Mouse (Mus musculus) neural tube, embryonic 13.5 days (tissue): ENCODE data around the gene Ror2. TPM values are rescaled to one million over a fixed set of nuclear protein-coding genes. Genes with fewer than 3 reads are reported as not detected.

ENCODE experiments used
- ATAC-seq: fragments of 200-750 bp; cut with Nextera tagmentation; 2 replicates; pipeline ENCODE4 v1.8.0; 2017; ENCODE audit warnings: low read depth, mild to moderate bottlenecking, moderate TSS enrichment, moderate library complexity
- H3K27ac ChIP-seq: fragments of 300-500 bp; sonication (generic); replicated peaks from 2 replicates; pipeline ENCODE4 v1.5.1; 2015; ENCODE audit warnings: moderate library complexity, mild to moderate bottlenecking, inconsistent platforms
- H3K27me3 ChIP-seq: fragments of 300-500 bp; sonication (generic); 2 replicates; pipeline ENCODE4 v1.6.1; 2015; ENCODE audit warnings: mild to moderate bottlenecking, inconsistent platforms
- H3K36me3 ChIP-seq: fragments of 300-500 bp; sonication (generic); 2 replicates; pipeline ENCODE4 v1.6.1; 2015; ENCODE audit warnings: mild to moderate bottlenecking, inconsistent platforms
- H3K4me1 ChIP-seq: fragments of 300-500 bp; sonication (generic); replicated peaks from 2 replicates; pipeline ENCODE4 v1.6.1; 2015; ENCODE audit warnings: inconsistent platforms
- H3K4me2 ChIP-seq: fragments of 300-500 bp; sonication (generic); 2 replicates; pipeline ENCODE4 v1.6.1; 2015; ENCODE audit warnings: inconsistent platforms, mild to moderate bottlenecking, moderate library complexity
- H3K4me3 ChIP-seq: fragments of 300-500 bp; sonication (generic); 2 replicates; pipeline ENCODE4 v1.5.1; 2015; ENCODE audit warnings: mild to moderate bottlenecking, inconsistent platforms
- H3K9ac ChIP-seq: fragments of 300-500 bp; sonication (generic); 2 replicates; pipeline ENCODE4 v1.6.1; 2015; ENCODE audit warnings: moderate library complexity, mild to moderate bottlenecking, inconsistent platforms
- H3K9me3 ChIP-seq: fragments of 300-500 bp; sonication (generic); 2 replicates; pipeline ENCODE4 v1.6.1; 2016; ENCODE audit warnings: inconsistent platforms
- WGBS: fragments of 180-500 bp; shearing (Covaris S2); methylation state at CpG from one replicate; pipeline ENCODE4 v1.1.7; 2015; 5-methylcytosine and 5-hydroxymethylcytosine counted together
- polyA plus RNA-seq: library from polyadenylated mRNA; unstranded; fragments of >200 nt; fragmentation: Nextera tagmentation; extraction: Ambion mirVana; gene quantifications from 2 replicates; pipeline ENCODE4 v1.2.1, GENCODE M21; 2015

The Ror2 gene
- polyA plus RNA-seq, 1 experiment from 2014 or later = 5.3 TPM

- no peaks in the 10 kb centered on the region for H3K36me3 ChIP-seq
- no peaks in the 10 kb centered on the region for H3K9me3 ChIP-seq
- H3K4me3 ChIP-seq = no peak overlapping the region
- H3K4me2 ChIP-seq = no peak overlapping the region
- H3K27me3 ChIP-seq = no peaks in the 10 kb centered on the region
- 88% methylated on average over 4 of the region's 4 CpGs for WGBS
- ATAC-seq = no peak
- H3K4me1 ChIP-seq = 0 out of 2 replicates have a peak, but pooled peaks cover 5% of the 10 kb centered on the region
- no peak overlapping the region for H3K9ac ChIP-seq
- no peak overlapping the region for H3K27ac ChIP-seq
Measured at GRCm38 (mm10) chr13:53270549-53270948, 15.4 kb downstream of the Ror2 start.

- Histone ChIP-seq H3K27me3 (no peaks in the 10 kb centered on the region), H3K4me3 (no peak overlapping the region), H3K4me1 (0 out of 2 replicates have a peak, but pooled peaks cover 5% of the 10 kb centered on the region), H3K36me3 (no peaks in the 10 kb centered on the region), H3K4me2 (no peak overlapping the region), H3K9ac (no peak overlapping the region), H3K27ac (no peak overlapping the region), H3K9me3 (no peaks in the 10 kb centered on the region)
- WGBS = 41% methylated on average over 6 of the region's 6 CpGs
- ATAC-seq = no peak
Measured at GRCm38 (mm10) chr13:53268541-53268940, 17.4 kb downstream of the Ror2 start.

- no peak overlapping the region for H3K4me2 ChIP-seq
- 86% methylated on average over 6 of the region's 6 CpGs for WGBS
- H3K36me3 ChIP-seq = no peaks in the 10 kb centered on the region
- H3K27me3 ChIP-seq = no peaks in the 10 kb centered on the region
- 0 out of 2 replicates have a peak, but pooled peaks cover 5% of the 10 kb centered on the region for H3K4me1 ChIP-seq
- no peaks in the 10 kb centered on the region for H3K9me3 ChIP-seq
- H3K27ac ChIP-seq = no peak overlapping the region
- ATAC-seq = no peak
- no peak overlapping the region for H3K4me3 ChIP-seq
- no peak overlapping the region for H3K9ac ChIP-seq
Measured at GRCm38 (mm10) chr13:53267849-53268248, 18.1 kb downstream of the Ror2 start.

DNA sequence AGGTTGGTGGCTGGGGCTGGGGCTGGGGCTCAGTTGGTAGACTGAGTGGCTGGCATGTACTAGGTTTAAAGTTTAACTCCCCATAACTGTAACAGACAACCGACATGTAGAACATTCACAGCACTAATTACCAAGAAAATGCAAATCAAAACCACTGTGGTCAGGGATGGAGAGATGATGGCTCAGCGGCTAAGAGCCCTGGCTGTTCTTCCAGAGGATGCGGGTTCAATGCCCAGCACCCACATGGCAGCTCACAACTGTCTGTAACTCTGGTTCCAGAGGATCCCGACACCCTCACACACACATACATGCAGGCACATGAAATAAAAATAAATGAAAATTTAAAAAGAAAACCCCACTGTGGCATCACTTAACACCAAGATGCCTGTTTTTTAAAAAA lies 18.8 kb downstream of the Ror2 start:
- Histone ChIP-seq H3K36me3 (no peaks in the 10 kb centered on the region), H3K27ac (no peak overlapping the region), H3K27me3 (no peaks in the 10 kb centered on the region), H3K4me1 (0 out of 2 replicates have a peak, but pooled peaks cover 5% of the 10 kb centered on the region), H3K4me2 (no peak overlapping the region), H3K9me3 (no peaks in the 10 kb centered on the region), H3K4me3 (no peak overlapping the region), H3K9ac (no peak overlapping the region)
- WGBS = 85% methylated on average over 4 of the region's 4 CpGs
- ATAC-seq = no peak

- Histone ChIP-seq H3K4me2 (no peak overlapping the region), H3K27ac (no peak overlapping the region), H3K4me1 (0 out of 2 replicates have a peak, but pooled peaks cover 6% of the 10 kb centered on the region), H3K4me3 (no peak overlapping the region), H3K27me3 (no peaks in the 10 kb centered on the region), H3K9me3 (no peaks in the 10 kb centered on the region), H3K36me3 (no peaks in the 10 kb centered on the region), H3K9ac (no peak overlapping the region)
- 76% methylated on average over 8 of the region's 8 CpGs for WGBS
- ATAC-seq = no peak
Measured at GRCm38 (mm10) chr13:53266543-53266951, 19.4 kb downstream of the Ror2 start.

DNA sequence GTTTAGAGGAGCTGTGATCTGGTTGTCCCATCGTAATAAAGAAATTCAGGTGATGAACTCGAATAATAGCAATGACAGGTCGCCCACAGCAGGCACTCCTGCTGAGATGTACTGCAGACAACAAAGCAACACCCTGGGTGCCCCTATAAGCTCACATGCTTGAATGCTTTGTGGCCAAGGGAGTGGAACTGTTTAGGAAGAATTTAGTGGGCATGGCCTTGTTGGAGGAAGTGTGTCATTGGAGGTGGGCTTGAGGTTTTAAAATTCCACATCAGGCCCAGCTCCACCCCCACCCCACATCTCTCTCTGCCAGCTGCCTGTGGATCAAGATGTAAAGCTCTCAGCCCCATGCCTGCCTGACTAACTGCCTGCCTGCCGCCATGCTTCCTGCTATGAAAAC lies 21.0 kb downstream of the Ror2 start:
- H3K36me3 ChIP-seq = no peaks in the 10 kb centered on the region
- no peak for ATAC-seq
- 81% methylated on average over 4 of the region's 4 CpGs for WGBS
- no peak overlapping the region for H3K27ac ChIP-seq
- no peak overlapping the region for H3K4me3 ChIP-seq
- H3K9me3 ChIP-seq = no peaks in the 10 kb centered on the region
- H3K27me3 ChIP-seq = no peaks in the 10 kb centered on the region
- H3K4me1 ChIP-seq = peaks cover 12% of the 10 kb centered on the region; the same call in 1 of the 2 replicates
- no peak overlapping the region for H3K4me2 ChIP-seq
- H3K9ac ChIP-seq = no peak overlapping the region

GRCm38 (mm10) chr13:53262509-53263250 lies 23.2 kb downstream of the Ror2 start:
- ATAC-seq = no peak
- Histone ChIP-seq H3K36me3 (no peaks in the 10 kb centered on the region), H3K27me3 (no peaks in the 10 kb centered on the region), H3K9me3 (no peaks in the 10 kb centered on the region), H3K4me2 (no peak overlapping the region), H3K27ac (no peak overlapping the region), H3K4me3 (no peak overlapping the region), H3K4me1 (peaks cover 16% of the 10 kb centered on the region; the same call in 1 of the 2 replicates), H3K9ac (no peak overlapping the region)
- WGBS = 87% methylated on average over 16 of the region's 16 CpGs

DNA sequence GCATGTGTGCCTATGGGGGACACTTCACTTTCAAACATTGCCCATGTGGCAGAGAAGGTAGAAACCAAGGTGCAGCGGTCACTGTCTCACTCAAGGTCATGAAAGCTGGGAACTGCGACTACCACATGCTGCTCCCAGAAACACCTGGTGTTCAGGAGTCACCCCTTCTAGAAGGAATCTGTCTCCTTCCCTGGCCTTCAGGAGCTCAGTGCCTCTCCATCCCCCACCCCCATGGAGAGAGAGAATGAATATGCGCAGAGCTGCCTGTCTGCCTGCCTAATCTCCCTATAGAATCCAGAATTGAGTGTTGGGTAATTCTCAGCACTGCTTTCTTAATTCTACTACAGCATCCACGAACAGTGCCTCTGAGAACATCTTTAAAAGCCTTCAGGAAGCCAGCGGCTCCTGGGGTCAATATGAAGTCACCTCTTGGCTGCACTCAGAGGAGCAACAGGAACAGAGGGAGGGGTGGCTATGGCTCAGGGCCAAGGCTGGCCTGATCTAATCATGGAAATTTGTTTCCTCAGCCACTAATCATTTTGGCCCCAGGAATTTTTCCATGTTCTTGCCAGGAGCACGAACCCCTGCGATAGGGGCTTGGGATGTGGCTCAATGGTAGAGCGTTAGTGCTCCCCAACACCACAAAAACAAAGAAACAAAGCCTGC lies 24.7 kb downstream of the Ror2 start:
- H3K36me3 ChIP-seq = no peaks in the 10 kb centered on the region
- no peak overlapping the region for H3K4me2 ChIP-seq
- no peaks in the 10 kb centered on the region for H3K9me3 ChIP-seq
- WGBS = 69% methylated on average over 8 of the region's 8 CpGs
- no peaks in the 10 kb centered on the region for H3K27me3 ChIP-seq
- H3K4me1 ChIP-seq = peaks cover 11% of the 10 kb centered on the region; the same call in 1 of the 2 replicates
- peak overlapping the region; percentile 9; the same call in 1 of the 2 replicates for H3K27ac ChIP-seq
- no peak overlapping the region for H3K4me3 ChIP-seq
- ATAC-seq = peak; percentile 40; the same call in 1 of the 2 replicates
- H3K9ac ChIP-seq = no peak overlapping the region

DNA sequence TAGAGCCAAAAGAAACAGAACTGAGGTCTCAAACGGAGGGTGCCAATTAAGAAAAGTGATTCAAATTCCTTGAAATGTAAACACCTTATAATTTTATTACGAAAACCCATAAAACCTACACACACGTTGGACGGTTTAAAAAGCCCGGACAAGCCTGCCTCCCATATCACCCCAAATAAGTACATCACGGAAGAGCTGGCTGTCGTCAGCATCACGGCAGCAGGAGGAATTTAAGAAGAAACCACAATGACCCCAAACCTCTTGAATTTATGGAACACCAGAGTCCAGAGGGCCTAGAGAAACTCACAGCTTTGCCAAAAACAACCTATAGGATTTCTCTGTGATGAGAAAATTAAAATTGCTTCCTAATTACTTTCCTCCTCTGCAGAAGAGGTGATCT lies 27.0 kb downstream of the Ror2 start:
- Histone ChIP-seq H3K36me3 (no peaks in the 10 kb centered on the region), H3K27ac (no peak overlapping the region), H3K9me3 (no peaks in the 10 kb centered on the region), H3K4me2 (no peak overlapping the region), H3K4me3 (no peak overlapping the region), H3K27me3 (no peaks in the 10 kb centered on the region), H3K9ac (no peak overlapping the region), H3K4me1 (peaks cover 11% of the 10 kb centered on the region; the same call in 1 of the 2 replicates)
- WGBS = 67% methylated on average over 8 of the region's 8 CpGs
- no peak for ATAC-seq

- H3K9me3 ChIP-seq = no peaks in the 10 kb centered on the region
- no peak overlapping the region for H3K4me3 ChIP-seq
- peaks cover 11% of the 10 kb centered on the region; the same call in 1 of the 2 replicates for H3K4me1 ChIP-seq
- H3K36me3 ChIP-seq = no peaks in the 10 kb centered on the region
- no peak overlapping the region for H3K4me2 ChIP-seq
- 51% methylated on average over 4 of the region's 4 CpGs for WGBS
- no peak overlapping the region for H3K27ac ChIP-seq
- no peak for ATAC-seq
- no peaks in the 10 kb centered on the region for H3K27me3 ChIP-seq
- H3K9ac ChIP-seq = no peak overlapping the region
Measured at GRCm38 (mm10) chr13:53258497-53258896, 27.4 kb downstream of the Ror2 start.

DNA sequence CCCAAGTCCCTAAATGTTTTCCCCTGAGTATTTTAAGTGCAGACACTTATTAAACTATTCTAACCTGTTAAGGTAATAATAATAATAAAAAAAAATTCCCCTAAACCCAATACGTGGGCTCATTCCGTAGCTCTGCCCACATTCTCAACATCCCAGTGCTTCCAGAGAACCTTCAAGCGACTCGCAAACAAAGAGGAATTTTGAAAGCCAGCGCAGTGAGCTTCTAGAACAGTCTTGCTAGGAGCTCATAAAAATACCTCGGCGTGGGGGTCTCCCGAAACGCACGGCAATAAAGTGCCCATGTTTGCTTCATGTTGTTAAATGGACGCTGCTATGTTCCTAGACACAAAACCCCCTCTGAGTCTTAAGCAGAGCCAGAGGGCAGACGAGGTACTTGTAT lies 32.7 kb downstream of the Ror2 start:
- peaks cover 13% of the 10 kb centered on the region for H3K4me1 ChIP-seq
- H3K27me3 ChIP-seq = no peaks in the 10 kb centered on the region
- H3K4me2 ChIP-seq = no peak overlapping the region
- H3K27ac ChIP-seq = no peak overlapping the region
- H3K4me3 ChIP-seq = no peak overlapping the region
- WGBS = 84% methylated on average over 12 of the region's 12 CpGs
- no peaks in the 10 kb centered on the region for H3K9me3 ChIP-seq
- no peak for ATAC-seq
- H3K36me3 ChIP-seq = no peaks in the 10 kb centered on the region
- H3K9ac ChIP-seq = no peak overlapping the region

DNA sequence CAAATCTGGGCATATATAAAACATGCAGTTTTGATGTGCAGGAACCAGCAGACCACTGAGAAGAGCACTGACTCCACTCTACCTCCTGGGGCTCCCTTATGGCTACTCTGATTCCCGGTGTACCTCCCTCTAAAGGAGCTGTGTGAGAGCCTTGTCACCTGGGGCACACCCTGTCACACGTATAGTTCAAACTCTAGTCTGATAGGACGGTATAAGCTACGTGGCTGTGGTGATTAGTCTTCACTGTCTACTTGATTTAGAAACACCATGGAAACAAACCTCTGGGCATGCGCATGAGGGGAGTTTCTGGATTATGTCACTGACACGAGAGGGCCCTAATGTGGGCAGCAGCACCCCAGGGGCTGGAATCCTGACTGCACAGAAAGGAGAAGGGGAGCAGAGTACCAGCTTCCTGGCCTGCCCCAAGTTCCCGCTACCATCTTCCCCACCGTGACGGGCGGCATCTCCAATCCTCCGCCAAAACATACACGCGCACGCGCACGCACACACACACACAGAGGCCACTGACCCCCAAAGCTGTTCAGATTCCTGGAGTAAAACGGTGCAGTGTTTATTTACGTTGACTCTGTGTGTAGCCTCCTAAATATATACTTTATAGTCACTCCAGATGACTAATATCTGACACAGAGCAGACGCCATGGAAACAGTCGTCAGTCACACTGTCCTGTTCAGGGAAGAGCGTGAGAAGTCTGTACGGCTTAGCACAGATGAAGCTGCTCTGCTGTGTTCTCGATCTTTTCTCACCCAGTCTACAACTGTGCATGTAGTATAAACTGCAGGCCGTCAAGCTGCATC lies 37.1 kb downstream of the Ror2 start:
- Histone ChIP-seq H3K36me3 (no peaks in the 10 kb centered on the region), H3K4me3 (no peak overlapping the region), H3K4me1 (peaks cover 21% of the 10 kb centered on the region), H3K27me3 (no peaks in the 10 kb centered on the region), H3K9me3 (no peaks in the 10 kb centered on the region), H3K4me2 (no peak overlapping the region), H3K9ac (no peak overlapping the region), H3K27ac (no peak overlapping the region)
- no peak; the same call in 1 of the 2 replicates for ATAC-seq
- WGBS = 69% methylated on average over 24 of the region's 24 CpGs
